Mouse (Mus musculus) stomach, embryonic 16.5 days (tissue): ENCODE data around the gene Galnt12. TPM values are rescaled to one million over a fixed set of nuclear protein-coding genes. Genes with fewer than 3 reads are reported as not detected.

Source experiments
- ATAC-seq: fragments of 200-750 bp; cut with Nextera tagmentation; 2 replicates; pipeline ENCODE4 v1.8.0; 2017; ENCODE audit warnings: moderate number of reproducible peaks, moderate TSS enrichment; ENCODE audit not compliant: insufficient read depth, low FRiP score
- H3K27ac ChIP-seq: fragments of 300-500 bp; sonication (generic); 2 replicates; pipeline ENCODE4 v1.5.1; 2014; ENCODE audit warnings: low read length
- H3K27me3 ChIP-seq: fragments of 300-500 bp; sonication (generic); 2 replicates; pipeline ENCODE4 v1.6.1; 2014; ENCODE audit warnings: low read length, control low read depth, mixed read lengths; ENCODE audit not compliant: control insufficient read depth, insufficient read depth
- H3K36me3 ChIP-seq: fragments of 300-500 bp; sonication (generic); 2 replicates; pipeline ENCODE4 v1.6.1; 2014; ENCODE audit warnings: low read length; ENCODE audit not compliant: control insufficient read depth, insufficient read depth
- H3K4me1 ChIP-seq: fragments of 300-500 bp; sonication (generic); 2 replicates; pipeline ENCODE4 v1.6.1; 2014; ENCODE audit warnings: low read length, control low read depth, mixed read lengths; ENCODE audit not compliant: control insufficient read depth, insufficient read depth
- H3K4me2 ChIP-seq: fragments of 300-500 bp; sonication (generic); 2 replicates; pipeline ENCODE4 v1.6.1; 2014; ENCODE audit warnings: low read depth, low read length, mixed read lengths
- H3K4me3 ChIP-seq: fragments of 300-500 bp; sonication (generic); replicated peaks from 2 replicates; pipeline ENCODE4 v1.5.1; 2014; ENCODE audit warnings: mild to moderate bottlenecking, low read length
- H3K9ac ChIP-seq: fragments of 300-500 bp; sonication (generic); 2 replicates; pipeline ENCODE4 v1.6.1; 2014; ENCODE audit warnings: low read length
- H3K9me3 ChIP-seq: fragments of 300-500 bp; sonication (generic); replicated peaks from 2 replicates; pipeline ENCODE4 v1.6.1; 2016; ENCODE audit warnings: low read length, control low read depth; ENCODE audit not compliant: control insufficient read depth
- WGBS: fragments of 180-500 bp; shearing (Covaris S2); extraction: QIAGEN DNeasy Blood & Tissue Kit; methylation state at CpG from one replicate; pipeline ENCODE4 v1.1.7; 2014; 5-methylcytosine and 5-hydroxymethylcytosine counted together
- polyA plus RNA-seq: library from polyadenylated mRNA; unstranded; fragments of >200 nt; fragmentation: Nextera tagmentation; extraction: Ambion mirVana; gene quantifications from 2 replicates; pipeline ENCODE4 v1.2.1, GENCODE M21; 2015

The Galnt12 gene
- polyA plus RNA-seq, 1 experiment from 2014 or later = 30.7 TPM

- 34% methylated on average over 9 of the region's 9 CpGs for WGBS
- peak overlapping the region; percentile 48 for H3K27ac ChIP-seq
- peak; percentile 34 for ATAC-seq
Measured at GRCm38 (mm10) chr4:47138967-47139777, 47.5 kb downstream of the Galnt12 start.

GRCm38 (mm10) chr4:47140301-47140700, 48.6 kb downstream of the Galnt12 start:
- 84% methylated on average over 3 of the region's 3 CpGs for WGBS
- H3K9ac ChIP-seq = no peak overlapping the region
- no peak overlapping the region for H3K27ac ChIP-seq
- ATAC-seq = no peak
- H3K9me3 ChIP-seq = no peaks in the 10 kb centered on the region
- no peaks in the 10 kb centered on the region for H3K27me3 ChIP-seq
- H3K4me2 ChIP-seq = no peak overlapping the region
- peaks cover 7% of the 10 kb centered on the region for H3K4me1 ChIP-seq
- H3K4me3 ChIP-seq = no peak overlapping the region
- no peaks in the 10 kb centered on the region for H3K36me3 ChIP-seq

More at GRCm38 (mm10) chr4:47138967-47139777, 47.5 kb downstream of the Galnt12 start:
- no peak overlapping the region for H3K9ac ChIP-seq
- no peak overlapping the region for H3K4me3 ChIP-seq
- H3K27me3 ChIP-seq = no peaks in the 10 kb centered on the region
- no peak overlapping the region for H3K4me2 ChIP-seq
- no peaks in the 10 kb centered on the region for H3K36me3 ChIP-seq
- peaks cover 7% of the 10 kb centered on the region for H3K4me1 ChIP-seq
- no peaks in the 10 kb centered on the region for H3K9me3 ChIP-seq

- ATAC-seq = no peak
- H3K36me3 ChIP-seq = no peaks in the 10 kb centered on the region
- no peak overlapping the region for H3K4me3 ChIP-seq
- no peaks in the 10 kb centered on the region for H3K9me3 ChIP-seq
- H3K9ac ChIP-seq = no peak overlapping the region
- WGBS = 76% methylated on average over 10 of the region's 10 CpGs
- peaks cover 7% of the 10 kb centered on the region for H3K4me1 ChIP-seq
- no peaks in the 10 kb centered on the region for H3K27me3 ChIP-seq
- no peak overlapping the region for H3K27ac ChIP-seq
- H3K4me2 ChIP-seq = no peak overlapping the region
Measured at GRCm38 (mm10) chr4:47141444-47142154, 49.9 kb downstream of the Galnt12 start.

GRCm38 (mm10) chr4:47143849-47144248, 52.1 kb downstream of the Galnt12 start:
- Histone ChIP-seq H3K4me1 (no peaks in the 10 kb centered on the region; the same call in 1 of the 2 replicates), H3K27ac (no peak overlapping the region), H3K27me3 (no peaks in the 10 kb centered on the region), H3K4me2 (no peak overlapping the region), H3K4me3 (no peak overlapping the region), H3K36me3 (no peaks in the 10 kb centered on the region), H3K9ac (no peak overlapping the region), H3K9me3 (no peaks in the 10 kb centered on the region)
- 76% methylated on average over 6 of the region's 6 CpGs for WGBS
- no peak for ATAC-seq

GRCm38 (mm10) chr4:47145341-47145740, 53.6 kb downstream of the Galnt12 start:
- no peak for ATAC-seq
- WGBS = 88% methylated on average over 6 of the region's 6 CpGs

GRCm38 (mm10) chr4:47146561-47146960, 54.9 kb downstream of the Galnt12 start:
- H3K4me3 ChIP-seq = no peak overlapping the region
- H3K36me3 ChIP-seq = no peaks in the 10 kb centered on the region
- H3K27me3 ChIP-seq = no peaks in the 10 kb centered on the region
- H3K9ac ChIP-seq = no peak overlapping the region
- no peak overlapping the region for H3K4me2 ChIP-seq
- no peak for ATAC-seq
- 0 out of 2 replicates have a peak, but pooled peaks cover 6% of the 10 kb centered on the region for H3K4me1 ChIP-seq
- no peak overlapping the region for H3K27ac ChIP-seq
- 65% methylated on average over 4 of the region's 4 CpGs for WGBS
- no peaks in the 10 kb centered on the region for H3K9me3 ChIP-seq

More at GRCm38 (mm10) chr4:47145341-47145740, 53.6 kb downstream of the Galnt12 start:
- no peak overlapping the region for H3K9ac ChIP-seq
- H3K27ac ChIP-seq = no peak overlapping the region
- H3K4me2 ChIP-seq = no peak overlapping the region
- no peak overlapping the region for H3K4me3 ChIP-seq
- H3K36me3 ChIP-seq = no peaks in the 10 kb centered on the region
- H3K9me3 ChIP-seq = no peaks in the 10 kb centered on the region
- H3K4me1 ChIP-seq = no peaks in the 10 kb centered on the region
- no peaks in the 10 kb centered on the region for H3K27me3 ChIP-seq

- H3K9me3 ChIP-seq = no peaks in the 10 kb centered on the region
- no peak overlapping the region for H3K4me3 ChIP-seq
- H3K27ac ChIP-seq = no peak overlapping the region
- ATAC-seq = no peak
- no peaks in the 10 kb centered on the region for H3K36me3 ChIP-seq
- peaks cover 13% of the 10 kb centered on the region for H3K4me1 ChIP-seq
- no peaks in the 10 kb centered on the region for H3K27me3 ChIP-seq
- no peak overlapping the region for H3K4me2 ChIP-seq
- no peak overlapping the region for H3K9ac ChIP-seq
- WGBS = 39% methylated on average over 3 of the region's 3 CpGs
Measured at GRCm38 (mm10) chr4:47149963-47150362, 58.3 kb downstream of the Galnt12 start.

- H3K27ac ChIP-seq = peak overlapping the region; percentile 75; the same call in 1 of the 2 replicates
- WGBS = 95% methylated on average over 3 of the region's 3 CpGs
Measured at GRCm38 (mm10) chr4:47150806-47151205, 59.1 kb downstream of the Galnt12 start.

GRCm38 (mm10) chr4:47151553-47152183, 60.0 kb downstream of the Galnt12 start:
- Histone ChIP-seq H3K9ac (no peak overlapping the region), H3K27ac (peak overlapping the region; percentile 75), H3K9me3 (no peaks in the 10 kb centered on the region), H3K27me3 (no peaks in the 10 kb centered on the region), H3K4me2 (no peak overlapping the region), H3K4me3 (no peak overlapping the region), H3K4me1 (peaks cover 13% of the 10 kb centered on the region), H3K36me3 (no peaks in the 10 kb centered on the region)
- 40% methylated on average over 8 of the region's 8 CpGs for WGBS
- peak; percentile 88 for ATAC-seq

More at GRCm38 (mm10) chr4:47150806-47151205, 59.1 kb downstream of the Galnt12 start:
- no peak overlapping the region for H3K4me2 ChIP-seq
- peaks cover 13% of the 10 kb centered on the region for H3K4me1 ChIP-seq
- H3K4me3 ChIP-seq = no peak overlapping the region
- H3K9ac ChIP-seq = no peak overlapping the region
- H3K9me3 ChIP-seq = no peaks in the 10 kb centered on the region
- no peak for ATAC-seq
- H3K27me3 ChIP-seq = no peaks in the 10 kb centered on the region
- H3K36me3 ChIP-seq = no peaks in the 10 kb centered on the region
